Comparison of ENCODE assay signal across 10 mouse cellular contexts in genomic region chr15:80175316-80175715, GRCm38 (mm10). TPM values are rescaled to one million over a fixed set of nuclear protein-coding genes. Genes with fewer than 3 reads are reported as not detected.
A peak's percentile ranks its signal among the peaks of the same experiment; 100 is the strongest.
DNase-seq lines count a peak whose midpoint lies in the region; ATAC-seq lines count a peak whose summit lies in the region.
"Had no signal": no experiment of that assay in that cellular context is flagged by ENCODE, and none has a peak within 500 bp of the region (broad histone marks: within the 10 kb centered on the region; RNA-seq: fewer than 3 reads in every experiment).

No protein-coding gene starts in this region.

- no peak overlapping the region for H3K9ac ChIP-seq in heart, embryonic 11.5 days (ENCODE audit: low read depth, low read length)
- H3K9ac ChIP-seq in hindbrain, embryonic 15.5 days, result peak overlapping the region; percentile 99
- H3K9ac ChIP-seq in midbrain, embryonic 16.5 days (ENCODE audit: low read depth, low read length), result peak overlapping the region; percentile 100
- H3K9ac ChIP-seq in liver, embryonic 11.5 days (ENCODE audit: low read depth, low read length), result no peak overlapping the region

- no peak for ATAC-seq in heart, embryonic 11.5 days (replicated peaks; ENCODE audit: insufficient number of reproducible peaks, low FRiP score, low TSS enrichment)
- ATAC-seq in hindbrain, embryonic 15.5 days (ENCODE audit: low FRiP score, low read depth), result no peak
- ATAC-seq in midbrain, embryonic 16.5 days, result no peak
- ATAC-seq in liver, embryonic 11.5 days (replicated peaks; ENCODE audit: low FRiP score), result no peak

- no peak for DNase-seq in heart, adult 9 months (ENCODE audit: low spot score in 2 of 2)
- DNase-seq in embryonic facial prominence, embryonic 10.5 days (ENCODE audit: low spot score), result no peak
- DNase-seq in liver, embryonic 11.5 days (ENCODE audit: low spot score), result no peak
- no peak for DNase-seq in gastrocnemius, postnatal 10 days
- no peak for DNase-seq in spleen, postnatal 4 days (ENCODE audit: low spot score in 2 of 2)
- DNase-seq: heart, adult 18-20 months; spleen, adult 18-20 months had no signal

- peaks cover 7% of the 10 kb centered on the region; the same call in 1 of the 2 replicates for H3K4me1 ChIP-seq in heart, embryonic 11.5 days (ENCODE audit: control insufficient read depth, insufficient read depth, low read length)
- H3K4me1 ChIP-seq in embryonic facial prominence, embryonic 10.5 days, result peaks cover 68% of the 10 kb centered on the region
- peaks cover 42% of the 10 kb centered on the region for H3K4me1 ChIP-seq in hindbrain, embryonic 15.5 days (replicated peaks)
- H3K4me1 ChIP-seq in midbrain, embryonic 16.5 days (ENCODE audit: control insufficient read depth, insufficient read depth, low read length), result peaks cover 24% of the 10 kb centered on the region
- H3K4me1 ChIP-seq in liver, embryonic 11.5 days (replicated peaks; ENCODE audit: control insufficient read depth, insufficient read depth, low read length), result peaks cover 3% of the 10 kb centered on the region

- H3K27me3 ChIP-seq in heart, embryonic 11.5 days (ENCODE audit: control insufficient read depth, insufficient read depth, low read length), result peaks cover 22% of the 10 kb centered on the region
- H3K27me3 ChIP-seq in embryonic facial prominence, embryonic 10.5 days (replicated peaks; ENCODE audit: low read depth, poor library complexity, severe bottlenecking), result peaks cover 14% of the 10 kb centered on the region
- H3K27me3 ChIP-seq in hindbrain, embryonic 15.5 days, result no peaks in the 10 kb centered on the region
- H3K27me3 ChIP-seq in midbrain, embryonic 16.5 days (ENCODE audit: control insufficient read depth, insufficient read depth, low read depth, low read length), result no peaks in the 10 kb centered on the region
- H3K27me3 ChIP-seq in liver, embryonic 11.5 days (replicated peaks; ENCODE audit: control insufficient read depth, insufficient read depth, low read length), result peaks cover 62% of the 10 kb centered on the region

- no peak overlapping the region for H3K4me3 ChIP-seq in heart, embryonic 11.5 days (ENCODE audit: low read depth, low read length)
- H3K4me3 ChIP-seq in embryonic facial prominence, embryonic 10.5 days, result peak overlapping the region; percentile 77
- peak overlapping the region; percentile 92 for H3K4me3 ChIP-seq in hindbrain, embryonic 15.5 days
- peak overlapping the region; percentile 95 for H3K4me3 ChIP-seq in midbrain, embryonic 16.5 days (ENCODE audit: low read depth, low read length)
- H3K4me3 ChIP-seq in liver, embryonic 11.5 days (ENCODE audit: low read depth, low read length), result no peak overlapping the region

- H3K4me2 ChIP-seq in heart, embryonic 11.5 days, result peak overlapping the region; percentile 75; the same call in 1 of the 2 replicates
- H3K4me2 ChIP-seq in hindbrain, embryonic 15.5 days, result peak overlapping the region; percentile 82
- peak overlapping the region; percentile 78 for H3K4me2 ChIP-seq in midbrain, embryonic 16.5 days (ENCODE audit: low read length)
- no peak overlapping the region for H3K4me2 ChIP-seq in liver, embryonic 11.5 days

- no peak overlapping the region for H3K27ac ChIP-seq in heart, embryonic 11.5 days (ENCODE audit: low read depth, low read length)
- H3K27ac ChIP-seq in embryonic facial prominence, embryonic 10.5 days (replicated peaks), result no peak overlapping the region
- H3K27ac ChIP-seq in hindbrain, embryonic 15.5 days (replicated peaks), result no peak overlapping the region
- H3K27ac ChIP-seq in midbrain, embryonic 16.5 days (ENCODE audit: low read length), result no peak overlapping the region; the same call in 1 of the 2 replicates
- H3K27ac ChIP-seq in liver, embryonic 11.5 days (ENCODE audit: low read depth, low read length), result no peak overlapping the region

- no peaks in the 10 kb centered on the region for H3K36me3 ChIP-seq in heart, embryonic 11.5 days (ENCODE audit: control insufficient read depth, insufficient read depth, low read length)
- H3K36me3 ChIP-seq in embryonic facial prominence, embryonic 10.5 days (replicated peaks), result no peaks in the 10 kb centered on the region
- no peaks in the 10 kb centered on the region for H3K36me3 ChIP-seq in hindbrain, embryonic 15.5 days
- H3K36me3 ChIP-seq in midbrain, embryonic 16.5 days (ENCODE audit: control insufficient read depth, insufficient read depth, low read length), result no peaks in the 10 kb centered on the region
- H3K36me3 ChIP-seq in liver, embryonic 11.5 days (ENCODE audit: control insufficient read depth, insufficient read depth, low read length), result no peaks in the 10 kb centered on the region

- no peaks in the 10 kb centered on the region for H3K9me3 ChIP-seq in heart, embryonic 11.5 days (replicated peaks; ENCODE audit: control insufficient read depth, low read length)
- no peaks in the 10 kb centered on the region for H3K9me3 ChIP-seq in embryonic facial prominence, embryonic 10.5 days
- no peaks in the 10 kb centered on the region for H3K9me3 ChIP-seq in hindbrain, embryonic 15.5 days
- H3K9me3 ChIP-seq in midbrain, embryonic 16.5 days (replicated peaks; ENCODE audit: control insufficient read depth, low read length, poor library complexity, severe bottlenecking), result no peaks in the 10 kb centered on the region
- no peaks in the 10 kb centered on the region for H3K9me3 ChIP-seq in liver, embryonic 11.5 days (ENCODE audit: control insufficient read depth, low read length)

- 69% methylated on average over 9 of the region's 9 CpGs for WGBS in heart, embryonic 11.5 days (ENCODE audit: insufficient replicate concordance)
- WGBS in embryonic facial prominence, embryonic 10.5 days, result 81% methylated on average over 9 of the region's 9 CpGs
- 62% methylated on average over 9 of the region's 9 CpGs for WGBS in hindbrain, embryonic 15.5 days
- 73% methylated on average over 9 of the region's 9 CpGs for WGBS in midbrain, embryonic 16.5 days
- 71% methylated on average over 9 of the region's 9 CpGs for whole genome bisulfite sequencing in liver, embryonic 11.5 days

RNA-seq across cellular contexts. Expression of gene Mgat3, which starts 1.8 kb away (rescaled TPM):
- 1.8 and 2.1 TPM in 2 replicates for polyA plus RNA-seq in heart, embryonic 11.5 days (2014; fragmentation: Nextera tagmentation; extraction: Ambion mirVana)
- 6.3 and 7.6 TPM in 2 replicates for polyA plus RNA-seq in embryonic facial prominence, embryonic 10.5 days (2016; fragmentation: Nextera tagmentation; extraction: Ambion mirVana)
- 15.9 and 17.4 TPM in 2 replicates for polyA plus RNA-seq in hindbrain, embryonic 15.5 days (2015; fragmentation: Nextera tagmentation; extraction: Ambion mirVana)
- 14.1 and 15.2 TPM in 2 replicates for polyA plus RNA-seq in midbrain, embryonic 16.5 days (2015; fragmentation: Nextera tagmentation; extraction: Ambion mirVana)
- 2.5 and 2.7 TPM in 2 replicates for polyA plus RNA-seq in liver, embryonic 11.5 days (2014; fragmentation: Nextera tagmentation; extraction: Ambion mirVana)
- 1 to 10 TPM; 2.8 to 3.1 TPM for total RNA-seq in gastrocnemius, postnatal 10 days (2021)

RNA-seq across cellular contexts. Expression of gene Tab1, which starts 42.4 kb away (rescaled TPM):
- polyA plus RNA-seq in heart, embryonic 11.5 days (2014; fragmentation: Nextera tagmentation; extraction: Ambion mirVana), result 18.8 and 25.1 TPM in 2 replicates
- 43.3 and 45.3 TPM in 2 replicates for polyA plus RNA-seq in embryonic facial prominence, embryonic 10.5 days (2016; fragmentation: Nextera tagmentation; extraction: Ambion mirVana)
- 37.4 and 40.2 TPM in 2 replicates for polyA plus RNA-seq in hindbrain, embryonic 15.5 days (2015; fragmentation: Nextera tagmentation; extraction: Ambion mirVana)
- 35.9 and 38.3 TPM in 2 replicates for polyA plus RNA-seq in midbrain, embryonic 16.5 days (2015; fragmentation: Nextera tagmentation; extraction: Ambion mirVana)
- polyA plus RNA-seq in liver, embryonic 11.5 days (2014; fragmentation: Nextera tagmentation; extraction: Ambion mirVana), result 25.9 and 28.7 TPM in 2 replicates
- total RNA-seq in gastrocnemius, postnatal 10 days (2021), result 10 to 100 TPM; 17.1 to 20.6 TPM

RNA-seq across cellular contexts. Expression of gene Mief1, which starts 58.5 kb away (rescaled TPM):
- 26.8 and 29.5 TPM in 2 replicates for polyA plus RNA-seq in heart, embryonic 11.5 days (2014; fragmentation: Nextera tagmentation; extraction: Ambion mirVana)
- polyA plus RNA-seq in embryonic facial prominence, embryonic 10.5 days (2016; fragmentation: Nextera tagmentation; extraction: Ambion mirVana), result 44.4 and 44.5 TPM in 2 replicates
- 34.9 and 36.4 TPM in 2 replicates for polyA plus RNA-seq in hindbrain, embryonic 15.5 days (2015; fragmentation: Nextera tagmentation; extraction: Ambion mirVana)
- polyA plus RNA-seq in midbrain, embryonic 16.5 days (2015; fragmentation: Nextera tagmentation; extraction: Ambion mirVana), result 35.2 and 37.4 TPM in 2 replicates
- 35.8 and 44.9 TPM in 2 replicates for polyA plus RNA-seq in liver, embryonic 11.5 days (2014; fragmentation: Nextera tagmentation; extraction: Ambion mirVana)
- total RNA-seq in gastrocnemius, postnatal 10 days (2021), result 10 to 100 TPM; 22.8 to 27.2 TPM

Comparison
In these comparisons a context has a peak if more than half of its experiments do, and no peak if none do; other contexts are left out.
1. H3K4me3 ChIP-seq: peak in embryonic facial prominence, embryonic 10.5 days (single experiment), hindbrain, embryonic 15.5 days (single experiment) and midbrain, embryonic 16.5 days (single experiment); none in heart, embryonic 11.5 days (single experiment) and liver, embryonic 11.5 days (single experiment).
2. H3K9ac ChIP-seq: peak in hindbrain, embryonic 15.5 days (single experiment) and midbrain, embryonic 16.5 days (single experiment); none in heart, embryonic 11.5 days (single experiment) and liver, embryonic 11.5 days (single experiment).